Mouse (Mus musculus): ENCODE results near the gene Epb41l4b.

Epb41l4b gene

DNA sequence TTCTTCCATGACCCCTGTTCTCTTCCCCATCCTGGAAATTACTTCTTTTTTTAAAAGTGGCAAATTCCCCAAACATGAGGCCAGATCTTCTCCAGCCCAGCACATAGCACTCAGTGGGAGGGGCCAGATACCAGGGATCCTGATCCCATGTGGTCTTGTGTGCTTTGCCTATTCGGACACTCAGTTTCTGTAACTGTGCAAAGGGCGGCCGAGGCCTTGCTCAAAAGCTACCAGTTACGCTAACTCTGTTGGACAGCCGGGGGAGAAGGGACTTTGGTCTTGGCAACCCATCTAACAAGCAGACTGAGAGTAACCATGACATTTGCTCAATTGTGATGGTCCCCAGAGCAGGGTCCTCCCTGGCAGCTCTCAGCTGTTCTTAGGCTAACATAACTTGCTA lies 128.2 kb downstream of the Epb41l4b start:
- no peak for DNase-seq (ENCODE audit: extremely low spot score)

- no peak for DNase-seq (ENCODE audit: extremely low spot score)
Observed at GRCm38 (mm10) chr4:57011454-57012046, 131.7 kb downstream of the Epb41l4b start.

DNA sequence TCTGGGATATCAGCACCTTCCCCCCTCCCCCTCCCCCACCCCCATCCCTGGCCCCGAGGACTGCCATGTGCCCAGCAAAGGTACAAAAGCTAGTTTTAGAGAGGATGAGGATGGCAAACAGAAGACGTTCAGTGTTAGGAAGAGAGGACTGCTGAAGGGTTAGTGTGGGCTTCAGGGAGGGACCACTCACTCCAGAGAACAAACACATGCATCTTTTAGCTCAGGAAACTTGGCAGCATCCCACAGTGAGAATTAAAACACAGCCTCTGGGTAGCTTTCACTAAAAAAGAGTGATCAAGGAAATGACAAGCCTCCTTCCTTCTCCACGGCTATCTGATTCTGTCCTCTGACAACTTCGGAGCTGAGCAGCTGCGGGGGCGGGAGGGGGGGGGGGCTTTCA lies 132.3 kb downstream of the Epb41l4b start:
- no peak for DNase-seq (ENCODE audit: extremely low spot score)

- DNase-seq (ENCODE audit: extremely low spot score), result no peak
Observed at GRCm38 (mm10) chr4:57010425-57010824, 132.8 kb downstream of the Epb41l4b start.

DNA sequence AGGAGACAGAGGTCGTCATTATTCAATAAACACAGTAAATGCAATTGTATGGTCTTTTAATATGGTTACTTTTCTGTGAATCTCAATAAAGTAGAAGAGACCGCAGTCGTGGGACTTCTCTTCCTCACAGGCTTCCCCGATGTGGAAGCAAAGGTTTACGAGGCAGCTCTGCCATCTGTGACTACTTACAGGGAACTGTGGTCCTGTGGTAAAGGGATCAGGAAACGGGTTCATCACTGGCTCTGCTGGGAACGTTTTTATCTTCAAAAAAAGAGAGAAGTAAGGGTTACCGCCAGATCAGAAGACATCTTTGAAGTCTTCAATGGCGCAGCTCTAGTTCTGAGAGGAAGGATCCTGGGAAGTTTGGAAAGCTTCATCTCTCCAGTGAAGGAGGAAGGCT lies 135.5 kb downstream of the Epb41l4b start:
- DNase-seq (ENCODE audit: extremely low spot score), result no peak

GRCm38 (mm10) chr4:57005011-57005410 lies 138.2 kb downstream of the Epb41l4b start:
- no peak for DNase-seq (ENCODE audit: extremely low spot score)

DNA sequence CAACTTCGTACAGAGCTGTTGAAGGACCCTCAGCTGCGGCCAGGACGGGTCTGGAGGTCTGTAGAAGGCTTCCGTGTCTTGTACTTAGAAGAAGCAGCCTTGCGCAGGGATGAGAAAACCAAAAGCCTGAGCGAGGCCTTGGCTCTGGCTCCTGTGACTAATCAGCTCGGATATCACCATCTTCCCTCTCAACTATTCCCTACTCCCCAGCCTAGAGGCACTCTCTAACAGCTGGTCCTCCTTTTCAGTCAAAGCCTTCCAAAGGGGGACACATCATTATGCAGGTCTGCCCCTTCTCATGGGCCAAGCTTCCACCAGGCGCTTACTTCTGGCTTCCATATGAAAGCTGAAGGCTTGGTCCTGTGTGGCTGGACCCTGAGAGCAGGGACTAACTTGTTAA lies 139.4 kb downstream of the Epb41l4b start:
- no peak for DNase-seq (ENCODE audit: extremely low spot score)

GRCm38 (mm10) chr4:57002751-57003150 lies 140.5 kb downstream of the Epb41l4b start:
- DNase-seq (ENCODE audit: extremely low spot score), result no peak

DNA sequence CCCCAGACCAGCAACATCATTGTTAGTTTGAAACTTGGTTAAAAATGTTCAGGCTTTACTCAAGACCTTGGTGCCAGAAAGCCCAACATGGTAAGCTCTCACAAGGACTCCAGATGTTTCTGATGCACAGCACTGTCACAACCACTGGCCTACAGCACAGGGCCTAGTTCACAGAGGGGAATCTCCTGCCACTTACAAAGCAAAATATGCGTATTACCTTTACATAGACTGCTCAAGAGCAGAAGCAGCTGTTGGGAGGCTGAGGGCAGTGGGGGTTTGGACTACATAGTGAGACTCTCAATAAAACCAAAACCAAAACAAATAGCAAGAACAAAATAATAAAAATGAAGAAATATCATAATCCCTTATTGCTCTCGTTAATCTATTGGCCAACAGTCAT lies 141.8 kb downstream of the Epb41l4b start:
- no peak for DNase-seq (ENCODE audit: extremely low spot score)

DNA sequence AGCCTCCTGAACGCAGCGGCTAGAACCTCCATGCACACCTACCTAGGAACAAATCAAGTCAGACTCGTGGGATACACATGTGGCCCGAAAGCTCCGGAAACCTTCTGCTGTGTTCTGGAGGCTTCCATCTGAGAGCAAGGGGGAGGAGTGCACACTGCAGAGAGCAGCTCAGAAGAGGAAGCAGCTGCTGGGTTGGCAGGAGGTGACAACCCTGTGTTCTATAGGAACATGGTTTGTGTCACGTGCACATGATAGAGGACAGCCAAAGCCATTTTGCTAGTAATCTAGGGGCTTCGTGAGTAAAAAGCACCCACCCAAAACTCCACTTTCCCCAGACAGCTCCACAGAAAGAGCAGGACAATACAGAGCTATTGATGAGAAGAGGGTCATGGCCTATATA lies 149.9 kb downstream of the Epb41l4b start:
- DNase-seq (ENCODE audit: extremely low spot score), result no peak

GRCm38 (mm10) chr4:56991951-56992350 lies 151.3 kb downstream of the Epb41l4b start:
- no peak for DNase-seq (ENCODE audit: extremely low spot score)

DNA sequence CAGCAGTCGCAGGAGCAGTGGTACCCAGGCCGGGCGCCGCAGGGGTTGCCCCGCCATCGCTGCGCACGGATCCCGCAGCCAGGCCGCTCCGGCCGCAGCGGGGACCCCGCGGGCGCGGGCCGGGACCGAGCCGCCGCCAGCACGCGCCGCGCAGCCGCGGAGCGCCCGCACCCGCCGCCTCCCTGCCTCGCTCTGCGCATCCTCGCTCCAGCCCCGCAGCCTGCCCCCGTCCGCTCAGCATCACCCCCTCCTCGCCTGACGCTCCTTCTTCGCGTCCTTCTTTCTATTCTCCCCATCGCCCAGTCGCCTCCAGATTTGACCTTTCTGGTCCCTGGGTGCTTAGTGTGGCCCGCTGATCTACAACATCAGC lies 153.0 kb downstream of the Epb41l4b start, which contains the start of gene Frrs1l:
Frrs1l (minus strand) TSS at position 177 of the 370 bp plus-strand sequence.
- peak; percentile 22 for DNase-seq (ENCODE audit: extremely low spot score)

- DNase-seq (ENCODE audit: extremely low spot score), result peak; percentile 41
Observed at GRCm38 (mm10) chr4:56989431-56990214, 153.6 kb downstream of the Epb41l4b start.

DNA sequence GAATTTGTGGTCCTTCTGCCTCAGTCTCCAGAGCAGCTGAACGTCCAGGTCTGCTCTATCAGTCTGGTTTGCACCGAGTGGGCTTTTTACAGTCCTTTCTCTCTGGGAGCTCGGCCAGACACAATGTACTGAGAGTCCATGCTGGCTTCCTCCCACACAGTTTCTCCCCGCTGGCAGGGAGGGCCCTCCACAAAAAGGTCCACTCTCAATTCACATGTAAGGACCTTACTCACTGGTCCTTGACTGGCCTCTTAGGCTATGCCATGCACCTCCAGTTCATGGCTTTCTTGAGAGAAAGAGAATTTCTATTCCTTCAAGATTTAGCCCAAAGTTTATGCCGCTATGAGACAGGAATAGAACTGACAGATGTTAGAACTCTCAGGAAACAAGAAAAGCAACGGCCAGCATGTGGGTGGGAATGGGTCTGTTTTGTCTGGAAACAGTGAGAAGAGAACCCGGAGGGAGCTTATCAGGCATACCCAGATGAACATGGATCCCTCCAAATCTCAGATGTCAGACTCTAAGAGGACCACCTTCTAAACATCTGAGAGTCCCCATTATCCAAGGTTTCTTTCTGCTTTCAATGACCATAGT lies 177.6 kb downstream of the Epb41l4b start:
- no peak for DNase-seq (ENCODE audit: extremely low spot score)

- DNase-seq (ENCODE audit: extremely low spot score), result no peak
Observed at GRCm38 (mm10) chr4:56963687-56964086, 179.6 kb downstream of the Epb41l4b start.

- DNase-seq (ENCODE audit: extremely low spot score), result no peak
Observed at GRCm38 (mm10) chr4:56961320-56961925, 181.8 kb downstream of the Epb41l4b start.

DNA sequence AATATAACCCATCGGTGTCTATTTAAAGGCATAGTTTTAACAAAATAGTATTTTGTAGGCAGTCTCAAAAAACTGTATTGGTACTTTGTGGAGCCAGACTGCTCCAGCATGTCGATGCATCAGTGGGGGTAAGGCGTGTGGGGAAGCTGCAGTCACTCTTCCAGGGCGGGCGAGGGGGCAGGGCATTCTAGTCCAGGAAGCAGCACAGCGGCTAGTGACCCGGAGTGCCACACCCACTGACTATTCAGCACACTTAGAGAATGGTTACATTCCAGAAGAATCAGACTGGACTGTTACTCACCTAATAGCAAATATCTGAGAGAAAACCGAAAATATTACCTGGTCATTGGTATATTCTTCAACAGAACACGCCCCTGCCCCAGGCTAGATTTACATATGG lies 185.7 kb downstream of the Epb41l4b start:
- no peak for DNase-seq (ENCODE audit: extremely low spot score)

GRCm38 (mm10) chr4:56953235-56953634 lies 190.0 kb downstream of the Epb41l4b start:
- no peak for DNase-seq (ENCODE audit: extremely low spot score)

GRCm38 (mm10) chr4:56951701-56952100 lies 191.5 kb downstream of the Epb41l4b start:
- no peak for DNase-seq (ENCODE audit: extremely low spot score)

DNA sequence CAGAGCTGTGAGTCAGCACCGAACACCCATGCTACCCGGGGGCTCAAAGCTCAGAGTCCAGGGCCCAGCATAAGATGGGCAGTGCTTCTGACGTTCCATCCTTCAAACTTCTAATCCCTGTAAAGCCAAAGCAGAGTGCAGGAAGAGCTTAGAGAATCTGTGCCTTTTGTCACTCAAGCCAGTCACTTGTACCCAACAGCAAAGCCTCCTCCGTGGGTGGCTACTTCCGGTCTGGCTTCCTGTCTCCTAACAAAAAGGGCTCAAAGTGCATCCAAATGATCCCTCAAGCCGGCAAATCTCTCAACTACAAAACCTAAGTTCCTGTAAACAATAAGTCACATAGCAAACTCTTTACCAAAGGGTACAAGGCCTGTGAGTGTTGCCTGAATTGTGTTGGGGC lies 193.7 kb downstream of the Epb41l4b start:
- no peak for DNase-seq (ENCODE audit: extremely low spot score)

- peak; percentile 95 for DNase-seq (ENCODE audit: extremely low spot score)
Observed at GRCm38 (mm10) chr4:56946641-56947640, 196.3 kb downstream of the Epb41l4b start, which contains the start of gene Tmem245. TSS of gene Tmem245 (minus strand) at chr4:56947437.

All from embryo, embryonic 9.5 days (tissue).